Mouse (Mus musculus) embryonic facial prominence, embryonic 14.5 days (tissue): ENCODE measurements around the gene 2310061I04Rik. TPM values are rescaled to one million over a fixed set of nuclear protein-coding genes. Genes with fewer than 3 reads are reported as not detected.
A peak's percentile ranks its signal among the peaks of the same experiment; 100 is the strongest.

ENCODE experiments used
- ATAC-seq: fragments of 200-750 bp; cut with Nextera tagmentation; 2 replicates; pipeline ENCODE4 v1.8.0; 2017; ENCODE audit warnings: low read depth, moderate number of reproducible peaks, moderate TSS enrichment
- DNase-seq: peaks from one replicate; pipeline ENCODE4 v3.0.0-alpha.2; 2015; ENCODE audit warnings: low spot score
- H3K27ac ChIP-seq: fragments of 300-500 bp; sonication (generic); replicated peaks from 2 replicates; pipeline ENCODE4 v1.5.1; 2014; ENCODE audit warnings: low read depth, mild to moderate bottlenecking, low read length, moderate library complexity
- H3K27me3 ChIP-seq: fragments of 300-500 bp; sonication (generic); replicated peaks from 2 replicates; pipeline ENCODE4 v1.6.1; 2014; ENCODE audit warnings: low read length; ENCODE audit not compliant: control insufficient read depth, insufficient read depth
- H3K36me3 ChIP-seq: fragments of 300-500 bp; sonication (generic); 2 replicates; pipeline ENCODE4 v1.6.1; 2014; ENCODE audit warnings: low read length, mixed read lengths; ENCODE audit not compliant: control insufficient read depth, insufficient read depth
- H3K4me1 ChIP-seq: fragments of 300-500 bp; sonication (generic); 2 replicates; pipeline ENCODE4 v1.6.1; 2014; ENCODE audit warnings: antibody characterized with exemption, low read length; ENCODE audit not compliant: control insufficient read depth, insufficient read depth
- H3K4me2 ChIP-seq: fragments of 300-500 bp; sonication (generic); 2 replicates; pipeline ENCODE4 v1.6.1; 2014; ENCODE audit warnings: low read depth, mild to moderate bottlenecking, low read length, moderate library complexity, mixed read lengths
- H3K4me3 ChIP-seq: fragments of 300-500 bp; sonication (generic); 2 replicates; pipeline ENCODE4 v1.5.1; 2014; ENCODE audit warnings: low read depth, mild to moderate bottlenecking, low read length
- H3K9ac ChIP-seq: fragments of 300-500 bp; sonication (generic); 2 replicates; pipeline ENCODE4 v1.6.1; 2014; ENCODE audit warnings: low read depth, mild to moderate bottlenecking, low read length, moderate library complexity, mixed read lengths
- H3K9me3 ChIP-seq: fragments of 300-500 bp; sonication (generic); 2 replicates; pipeline ENCODE4 v1.6.1; 2016; ENCODE audit warnings: low read length; ENCODE audit not compliant: control insufficient read depth
- WGBS: fragments of 180-500 bp; shearing (Covaris S2); extraction: QIAGEN DNeasy Blood & Tissue Kit; methylation state at CpG from one replicate; pipeline ENCODE4 v1.1.7; 2014; 5-methylcytosine and 5-hydroxymethylcytosine counted together
- polyA plus RNA-seq: library from polyadenylated mRNA; unstranded; fragments of >200 nt; fragmentation: Nextera tagmentation; extraction: Ambion mirVana; gene quantifications from 2 replicates; pipeline ENCODE4 v1.2.1, GENCODE M21; 2014

Gene 2310061I04Rik
- polyA plus RNA-seq, 1 experiment from 2014 or later = 20.5 TPM

DNA sequence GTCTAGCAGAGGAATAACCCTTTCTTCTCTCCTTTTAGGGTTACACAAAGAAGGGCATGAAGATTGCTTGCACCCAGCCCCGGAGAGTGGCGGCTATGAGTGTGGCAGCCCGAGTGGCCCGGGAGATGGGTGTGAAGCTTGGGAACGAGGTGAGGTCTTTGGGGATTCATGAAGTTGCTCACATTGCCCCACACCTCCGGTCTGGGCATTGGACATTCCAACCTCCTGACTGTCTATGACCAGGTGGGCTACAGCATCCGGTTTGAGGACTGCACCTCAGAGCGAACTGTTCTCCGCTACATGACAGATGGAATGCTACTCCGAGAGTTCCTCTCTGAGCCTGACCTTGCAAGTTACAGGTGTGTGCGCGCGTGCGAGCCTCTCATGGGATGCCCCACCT lies 13.5 kb downstream of the 2310061I04Rik start:
- 94% methylated on average over 14 of the region's 14 CpGs for WGBS
- ATAC-seq (no peak), DNase-seq (no peak)
- Histone ChIP-seq H3K4me3 (no peak overlapping the region), H3K4me1 (0 out of 2 replicates have a peak, but pooled peaks cover 7% of the 10 kb centered on the region), H3K27me3 (no peaks in the 10 kb centered on the region), H3K36me3 (peaks cover 73% of the 10 kb centered on the region), H3K9me3 (no peaks in the 10 kb centered on the region), H3K4me2 (no peak overlapping the region), H3K9ac (no peak overlapping the region), H3K27ac (no peak overlapping the region)

- Histone ChIP-seq H3K4me2 (no peak overlapping the region), H3K4me1 (0 out of 2 replicates have a peak, but pooled peaks cover 7% of the 10 kb centered on the region), H3K4me3 (no peak overlapping the region), H3K36me3 (peaks cover 64% of the 10 kb centered on the region), H3K27ac (no peak overlapping the region), H3K27me3 (no peaks in the 10 kb centered on the region), H3K9ac (no peak overlapping the region), H3K9me3 (no peaks in the 10 kb centered on the region)
- ATAC-seq (no peak), DNase-seq (no peak)
- WGBS = 91% methylated on average over 17 of the region's 17 CpGs
Observed at GRCm38 (mm10) chr17:35882924-35883323, 14.3 kb downstream of the 2310061I04Rik start.

- Histone ChIP-seq H3K4me3 (peak within 1 kb of the TSS; percentile 95), H3K36me3 (peaks cover 51% of the 10 kb centered on the region), H3K4me1 (0 out of 2 replicates have a peak, but pooled peaks cover 7% of the 10 kb centered on the region), H3K9ac (peak within 1 kb of the TSS; percentile 85), H3K27me3 (no peaks in the 10 kb centered on the region), H3K4me2 (peak within 1 kb of the TSS; percentile 78), H3K9me3 (no peaks in the 10 kb centered on the region), H3K27ac (no peak within 1 kb of the TSS; the same call in none of the 2 replicates)
- peak; percentile 97 for DNase-seq
- peak; percentile 93 for ATAC-seq
- WGBS = 8% methylated on average over 41 of the region's 66 CpGs
Observed at GRCm38 (mm10) chr17:35879245-35880057, 17.8 kb downstream of the 2310061I04Rik start, which contains the start of gene Dhx16. Dhx16 (plus strand) TSS chr17:35879819.

GRCm38 (mm10) chr17:35874721-35875120 lies 22.5 kb downstream of the 2310061I04Rik start:
- peaks cover 9% of the 10 kb centered on the region; the same call in 1 of the 2 replicates for H3K4me1 ChIP-seq
- no peak overlapping the region for H3K27ac ChIP-seq
- peaks cover 6% of the 10 kb centered on the region; the same call in 1 of the 2 replicates for H3K9me3 ChIP-seq
- no peak overlapping the region for H3K4me3 ChIP-seq
- H3K4me2 ChIP-seq = no peak overlapping the region
- no peak for ATAC-seq
- 81% methylated on average over 5 of the region's 6 CpGs for WGBS
- H3K9ac ChIP-seq = no peak overlapping the region
- no peak for DNase-seq
- H3K36me3 ChIP-seq = peaks cover 48% of the 10 kb centered on the region
- H3K27me3 ChIP-seq = no peaks in the 10 kb centered on the region

DNA sequence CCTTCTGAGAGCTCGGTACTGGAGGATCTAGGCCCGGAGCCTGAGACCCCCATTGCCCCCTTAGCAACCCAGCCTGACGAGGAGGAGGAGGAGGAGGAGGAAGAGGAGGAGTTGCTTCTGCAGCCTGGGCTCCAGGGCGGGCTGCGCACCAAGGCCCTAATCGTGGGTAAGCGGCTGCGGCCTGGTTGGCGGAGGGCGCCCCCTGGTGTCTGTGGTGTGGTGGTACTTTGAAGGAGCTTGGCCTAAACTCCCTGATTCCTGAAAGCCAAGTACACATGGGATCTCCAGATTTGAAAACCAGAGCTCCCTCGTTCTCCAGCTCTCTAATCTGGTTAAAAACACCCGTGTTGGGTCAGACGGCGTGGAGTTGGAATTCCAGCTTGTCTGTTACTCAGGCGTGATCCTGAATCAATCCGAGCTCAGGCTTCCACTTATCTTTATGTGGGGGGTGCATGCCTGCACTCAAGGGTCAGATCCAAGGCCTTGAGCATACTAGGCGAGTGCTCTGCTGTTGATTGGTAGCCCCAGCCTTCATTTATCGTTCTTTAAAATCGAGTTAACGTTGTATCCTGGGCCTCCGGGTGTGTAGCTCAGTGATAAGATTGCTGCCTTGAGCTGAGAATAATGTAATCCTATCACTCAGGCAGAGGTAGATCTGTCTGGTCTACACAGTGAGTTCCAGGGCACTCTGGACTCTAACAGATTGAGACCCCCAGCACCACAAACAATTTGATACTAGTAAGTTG lies 23.3 kb downstream of the 2310061I04Rik start:
- DNase-seq (peak; percentile 83), ATAC-seq (peak; percentile 58)
- Histone ChIP-seq H3K36me3 (peaks cover 48% of the 10 kb centered on the region), H3K4me2 (peak overlapping the region; percentile 6; the same call in 1 of the 2 replicates), H3K4me3 (no peak overlapping the region), H3K9me3 (peaks cover 6% of the 10 kb centered on the region; the same call in 1 of the 2 replicates), H3K9ac (peak overlapping the region; percentile 46; the same call in 1 of the 2 replicates), H3K27ac (0 out of 2 replicates have a peak overlapping the region, but pooled peaks have one; percentile 2), H3K4me1 (peaks cover 15% of the 10 kb centered on the region; the same call in 1 of the 2 replicates), H3K27me3 (no peaks in the 10 kb centered on the region)
- WGBS = 29% methylated on average over 21 of the region's 21 CpGs

- DNase-seq (no peak), ATAC-seq (no peak)
- H3K27me3 ChIP-seq = no peaks in the 10 kb centered on the region
- 0 out of 2 replicates have a peak overlapping the region, but pooled peaks have one; percentile 70 for H3K9ac ChIP-seq
- H3K36me3 ChIP-seq = peaks cover 47% of the 10 kb centered on the region
- peak overlapping the region; percentile 73 for H3K27ac ChIP-seq
- WGBS = 74% methylated on average over 8 of the region's 8 CpGs
- H3K4me3 ChIP-seq = peak overlapping the region; percentile 57
- peaks cover 6% of the 10 kb centered on the region; the same call in 1 of the 2 replicates for H3K9me3 ChIP-seq
- H3K4me1 ChIP-seq = peaks cover 30% of the 10 kb centered on the region
- H3K4me2 ChIP-seq = peak overlapping the region; percentile 96
Observed at GRCm38 (mm10) chr17:35870884-35871696, 26.1 kb downstream of the 2310061I04Rik start.

- Histone ChIP-seq H3K4me3 (peak overlapping the region; percentile 57), H3K9me3 (peaks cover 6% of the 10 kb centered on the region; the same call in 1 of the 2 replicates), H3K27me3 (no peaks in the 10 kb centered on the region), H3K4me2 (peak overlapping the region; percentile 96), H3K4me1 (peaks cover 30% of the 10 kb centered on the region), H3K27ac (peak overlapping the region; percentile 73), H3K36me3 (peaks cover 40% of the 10 kb centered on the region), H3K9ac (peak overlapping the region; percentile 70)
- ATAC-seq = no peak
- WGBS = 38% methylated on average over 8 of the region's 9 CpGs
- DNase-seq = peak; percentile 49
Observed at GRCm38 (mm10) chr17:35870151-35870883, 26.9 kb downstream of the 2310061I04Rik start.
